Comparison of ENCODE assay signal across 9 mouse cellular contexts in genomic region chr11:100626701-100627195, GRCm38 (mm10). TPM values are rescaled to one million over a fixed set of nuclear protein-coding genes. Genes with fewer than 3 reads are reported as not detected.
DNase-seq lines count a peak whose midpoint lies in the region; ATAC-seq and TF ChIP-seq lines count a peak whose summit lies in the region.
"Had no signal": no experiment of that assay in that cellular context is flagged by ENCODE, and none has a peak within 500 bp of the region (broad histone marks: within the 10 kb centered on the region; RNA-seq: fewer than 3 reads in every experiment).

No protein-coding gene starts in this region.

- no peak overlapping the region for H3K4me3 ChIP-seq in C2C12 (ENCODE audit: insufficient read depth, poor library complexity, severe bottlenecking)
- H3K4me3 ChIP-seq in kidney, postnatal 0 days (replicated peaks; ENCODE audit: low read depth, low read length): no peak overlapping the region
- H3K4me3 ChIP-seq: hindbrain, embryonic 15.5 days had no signal

- ATAC-seq in Patski: no peak
- peak; percentile 71 for ATAC-seq in kidney, postnatal 0 days (replicated peaks; ENCODE audit: low FRiP score, low read depth)

- H3K9ac ChIP-seq in kidney, postnatal 0 days (ENCODE audit: low read depth, low read length): no peak overlapping the region
- H3K9ac ChIP-seq: hindbrain, embryonic 15.5 days had no signal

- 20% methylated on average over 9 of the region's 9 CpGs for WGBS in kidney, postnatal 0 days

- TF ChIP-seq CTCF in C2C12 (IDR thresholded peaks at IDR 0.05; ENCODE audit: control insufficient read depth, insufficient read depth, insufficient read length) (peak; percentile 80), Patski (IDR thresholded peaks at IDR 0.05) (peak; percentile 81)
- peak; percentile 92 for TF ChIP-seq CTCF in kidney, postnatal 0 days (IDR thresholded peaks at IDR 0.05; ENCODE audit: low read depth)

- peaks cover 14% of the 10 kb centered on the region for H3K79me2 ChIP-seq in C2C12 (ENCODE audit: control insufficient read depth, insufficient read depth)

- no peak overlapping the region for H3K4me2 ChIP-seq in kidney, postnatal 0 days (ENCODE audit: low read length)
- H3K4me2 ChIP-seq: hindbrain, embryonic 15.5 days had no signal

- POLR2A ChIA-PET in Patski (lab: Charles Lee): interaction anchor here (0.6 kb wide), 1 partner anchor 272 kb away, joined by 4 read pairs; no protein-coding TSS in a partner anchor

- peaks cover 3% of the 10 kb centered on the region for H3K79me3 ChIP-seq in C2C12 (ENCODE audit: low read depth)

- in situ Hi-C loops in Patski (cut with MboI; ENCODE audit: low pct_unique_long_range_greater_than_20kb): no loop called here

- no peaks in the 10 kb centered on the region for H3K9me3 ChIP-seq in kidney, postnatal 0 days (replicated peaks; ENCODE audit: low read length)
- H3K9me3 ChIP-seq: hindbrain, embryonic 15.5 days had no signal

- H3K27me3 ChIP-seq in C2C12 (ENCODE audit: control insufficient read depth, insufficient read depth, insufficient read length) (no peaks in the 10 kb centered on the region), Patski (peaks cover 4% of the 10 kb centered on the region)
- no peaks in the 10 kb centered on the region; the same call in 1 of the 2 replicates for H3K27me3 ChIP-seq in kidney, postnatal 0 days (ENCODE audit: insufficient read depth, low read length)
- H3K27me3 ChIP-seq: hindbrain, embryonic 15.5 days had no signal

- no peak for DNase-seq in Patski (ENCODE audit: low read depth, low spot score)
- peak; percentile 70 to 74 for DNase-seq in cerebellum, postnatal 36 days
- peak; percentile 60 for DNase-seq in heart, adult 8-10 months (ENCODE audit: low spot score)
- DNase-seq in kidney, postnatal 0 days (ENCODE audit: low spot score): peak; percentile 81
- DNase-seq in lung, adult 18-20 months: peak; percentile 73 to 78
- DNase-seq in ovary, postnatal 36 days (ENCODE audit: low spot score): peak; percentile 71
- peak; percentile 75 for DNase-seq in thymus, postnatal 25 days

- CTCF ChIA-PET in Patski (lab: Charles Lee): interaction anchor here (0.7 to 1.9 kb wide), 8 partner anchors 15 to 173 kb away, joined by 3 to 5 read pairs (median 3); partner anchors contain the start of gene Dhx58

- no peak overlapping the region for H3K27ac ChIP-seq in kidney, postnatal 0 days
- H3K27ac ChIP-seq: hindbrain, embryonic 15.5 days had no signal

- no peak overlapping the region for H3ac ChIP-seq in C2C12 (ENCODE audit: control insufficient read depth, insufficient read length, low read depth)

- H3K4me1 ChIP-seq in kidney, postnatal 0 days (replicated peaks; ENCODE audit: insufficient read depth, low read length): no peaks in the 10 kb centered on the region; the same call in 1 of the 2 replicates

- H3K36me3 ChIP-seq in C2C12 (ENCODE audit: control insufficient read depth, insufficient read depth): peaks cover 17% of the 10 kb centered on the region
- 0 out of 2 replicates have a peak, but pooled peaks cover 5% of the 10 kb centered on the region for H3K36me3 ChIP-seq in kidney, postnatal 0 days (ENCODE audit: insufficient read depth, low read length)

TF ChIP-seq in C2C12, 6 proteins besides CTCF, POLR2A, EP300 and RAD21:
- TF ChIP-seq USF1 (IDR thresholded peaks at IDR 0.05; ENCODE audit: low read depth) (no peak), MYOG (IDR thresholded peaks at IDR 0.05; ENCODE audit: control insufficient read depth, extremely low read depth, insufficient read length) (no peak), MYOD1 (IDR thresholded peaks at IDR 0.05; ENCODE audit: control insufficient read depth, insufficient read length, low read depth) (no peak), FOSL1 (IDR thresholded peaks at IDR 0.05; ENCODE audit: insufficient read depth, low read length, poor library complexity, severe bottlenecking) (no peak), MAX (IDR thresholded peaks at IDR 0.05) (no peak), CEBPB (IDR thresholded peaks at IDR 0.05; ENCODE audit: low read depth) (no peak)

RNA-seq across cellular contexts. Expression of gene Dnajc7, which starts 6.8 kb away (rescaled TPM):
- 89.7 TPM for polyA plus RNA-seq in C2C12 (2012; fragmentation: generic; extraction: Trizol)
- polyA plus RNA-seq in Patski (2021): 268 TPM
- total RNA-seq in heart, adult 8-10 months (2022): 100 to 1,000 TPM in 3 of 4 experiments, 10 to 100 TPM in 1; 89.7 to 121 (median 109) TPM
- 142 and 151 TPM in 2 replicates for polyA plus RNA-seq in kidney, postnatal 0 days (2015; fragmentation: Nextera tagmentation; extraction: Ambion mirVana)

RNA-seq across cellular contexts. Expression of gene Nkiras2, which starts 7.7 kb away (rescaled TPM):
- polyA plus RNA-seq in C2C12 (2012; fragmentation: generic; extraction: Trizol) (36.1 TPM), Patski (2021) (36.5 TPM)
- total RNA-seq in heart, adult 8-10 months (2022): 10 to 100 TPM; 49.3 to 59.3 (median 55.2) TPM
- 52.6 and 54.0 TPM in 2 replicates for polyA plus RNA-seq in kidney, postnatal 0 days (2015; fragmentation: Nextera tagmentation; extraction: Ambion mirVana)

RNA-seq across cellular contexts. Expression of gene Cnp, which starts 52.0 kb away (rescaled TPM):
- polyA plus RNA-seq in C2C12 (2012; fragmentation: generic; extraction: Trizol): 10.2 TPM
- 17.9 TPM for polyA plus RNA-seq in Patski (2021)
- 1 to 10 TPM; 5.0 to 5.7 (median 5.4) TPM for total RNA-seq in heart, adult 8-10 months (2022)
- 23.7 and 24.2 TPM in 2 replicates for polyA plus RNA-seq in kidney, postnatal 0 days (2015; fragmentation: Nextera tagmentation; extraction: Ambion mirVana)
